Mouse (Mus musculus): ENCODE data around the gene Vmn2r15. TPM values are rescaled to one million over a fixed set of nuclear protein-coding genes. Genes with fewer than 3 reads are reported as not detected.

Vmn2r15 gene
- total RNA-seq (2022): not detected

DNA sequence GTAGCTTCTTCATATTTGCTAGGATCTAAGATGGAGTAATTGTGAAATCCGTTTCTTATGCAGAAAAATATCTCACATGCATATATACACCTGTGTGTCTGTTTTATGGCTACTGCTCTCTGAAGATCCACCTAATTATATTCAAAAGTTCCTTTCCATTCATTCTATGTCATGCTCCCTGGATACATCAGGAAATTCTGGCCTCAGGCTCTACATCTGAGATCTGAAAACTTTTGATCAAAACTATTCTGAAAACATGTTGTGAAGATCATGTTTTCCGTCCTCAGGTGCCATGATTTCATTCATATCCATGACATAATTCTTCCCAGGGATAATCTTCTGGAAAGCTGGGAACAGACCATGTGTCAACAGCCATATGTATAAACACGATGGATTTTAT is at the start of gene Vmn2r15:
Gene Vmn2r15, minus strand, starts transcription at position 101 of the 400 bp plus-strand sequence.
- no peak for DNase-seq (ENCODE audit: low spot score in 2 of 2)

- no peak for DNase-seq (ENCODE audit: low spot score in 2 of 2)
These were observed 32.4 kb upstream of the Vmn2r15 start, which contains the start of gene Vmn2r16 for GRCm38 (mm10) chr5:109329862-109330261. Gene Vmn2r16 (plus strand): TSS chr5:109330162.

DNA sequence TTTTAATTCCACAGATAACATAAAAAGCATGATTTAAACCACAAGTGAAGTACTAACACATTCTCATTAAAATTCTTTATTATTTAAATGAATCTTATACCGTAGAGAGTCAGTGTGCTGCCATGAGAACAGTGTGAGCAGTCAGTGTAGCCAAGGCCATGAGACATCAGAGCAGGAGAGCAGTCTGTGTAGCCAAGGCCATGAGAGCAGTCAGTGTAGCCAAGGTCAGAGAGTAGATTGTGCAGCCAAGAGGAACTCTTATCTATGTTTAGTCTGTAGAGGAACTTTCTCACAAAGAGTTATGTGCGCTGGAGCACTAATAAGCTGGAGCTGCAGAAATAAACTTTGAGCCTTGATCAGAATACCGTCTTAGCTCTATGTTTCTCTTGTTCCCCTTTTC is 2.8 kb downstream of the Vmn2r15 start:
- DNase-seq (ENCODE audit: low spot score in 2 of 2): no peak

Other genes with a start within 250 kb of the Vmn2r15 start
- gene Vmn2r11, start 238.1 kb downstream of the Vmn2r15 start, total RNA-seq (2022): not detected
- not detected for gene Vmn2r12, start 199.7 kb downstream of the Vmn2r15 start, total RNA-seq (2022)
- under 1 TPM in 1 of 4 experiments, not detected in 3; 0.09 TPM for gene Vmn2r13, start 105.4 kb downstream of the Vmn2r15 start, total RNA-seq (2022)
- not detected for gene Vmn2r14, start 72.9 kb downstream of the Vmn2r15 start, total RNA-seq (2022)
- not detected for gene Vmn2r16, start 32.5 kb upstream of the Vmn2r15 start, total RNA-seq (2022)
- not detected for gene Vmn2r17, start 122.0 kb upstream of the Vmn2r15 start, total RNA-seq (2022)